Mouse (Mus musculus): ENCODE results near the gene Abl2. TPM values are rescaled to one million over a fixed set of nuclear protein-coding genes. Genes with fewer than 3 reads are reported as not detected.

Gene Abl2
- polyA plus RNA-seq, 1 experiment = 8.7 TPM

GRCm38 (mm10) chr1:156672720-156673475 lies 114.3 kb downstream of the Abl2 start:
- TF ChIP-seq CTCF (IDR thresholded peaks at IDR 0.05; ENCODE audit: control insufficient read depth, insufficient read depth, low read length) = no peak; the same call in 1 of the 2 replicates
- TF ChIP-seq POLR2A (IDR thresholded peaks at IDR 0.05; ENCODE audit: borderline replicate concordance, control insufficient read depth, low read depth, low read length) = no peak
- 5% methylated on average over 14 of the region's 14 CpGs for WGBS
- Histone ChIP-seq H3K4me1 (ENCODE audit: control insufficient read depth, insufficient read depth, low read length) (peaks cover 2% of the 10 kb centered on the region), H3K4me3 (replicated peaks; ENCODE audit: control insufficient read depth, low read depth, low read length) (peak overlapping the region; percentile 85), H3K27ac (ENCODE audit: control insufficient read depth, insufficient read depth, low read depth, low read length, poor library complexity) (peak overlapping the region; percentile 42)

- no peak for TF ChIP-seq CTCF (IDR thresholded peaks at IDR 0.05; ENCODE audit: control insufficient read depth, insufficient read depth, low read length)
- TF ChIP-seq POLR2A (IDR thresholded peaks at IDR 0.05; ENCODE audit: borderline replicate concordance, control insufficient read depth, low read depth, low read length) = no peak
- Histone ChIP-seq H3K4me1 (ENCODE audit: control insufficient read depth, insufficient read depth, low read length) (peaks cover 2% of the 10 kb centered on the region), H3K27ac (ENCODE audit: control insufficient read depth, insufficient read depth, low read depth, low read length, poor library complexity) (peak overlapping the region; percentile 76), H3K4me3 (replicated peaks; ENCODE audit: control insufficient read depth, low read depth, low read length) (peak overlapping the region; percentile 85)
- under 1% methylated on average over 29 of the region's 29 CpGs for WGBS
These were observed 115.0 kb downstream of the Abl2 start for GRCm38 (mm10) chr1:156673476-156674194.

- TF ChIP-seq POLR2A (IDR thresholded peaks at IDR 0.05; ENCODE audit: borderline replicate concordance, control insufficient read depth, low read depth, low read length) (peak; percentile 67; the same call in 1 of the 2 replicates), CTCF (IDR thresholded peaks at IDR 0.05; ENCODE audit: control insufficient read depth, insufficient read depth, low read length) (no peak)
- WGBS = 1% methylated on average over 37 of the region's 37 CpGs
These were observed 115.8 kb downstream of the Abl2 start, which contains the start of gene Tor3a for GRCm38 (mm10) chr1:156674195-156675000. Tor3a (minus strand) TSS chr1:156674356.

GRCm38 (mm10) chr1:156676171-156676570 lies 117.6 kb downstream of the Abl2 start:
- Histone ChIP-seq H3K4me3 (replicated peaks; ENCODE audit: control insufficient read depth, low read depth, low read length) (no peak overlapping the region), H3K27ac (ENCODE audit: control insufficient read depth, insufficient read depth, low read depth, low read length, poor library complexity) (no peak overlapping the region), H3K4me1 (ENCODE audit: control insufficient read depth, insufficient read depth, low read length) (peaks cover 2% of the 10 kb centered on the region)
- 32% methylated on average over 12 of the region's 12 CpGs for WGBS
- TF ChIP-seq POLR2A (IDR thresholded peaks at IDR 0.05; ENCODE audit: borderline replicate concordance, control insufficient read depth, low read depth, low read length) = no peak
- peak; percentile 85 for TF ChIP-seq CTCF (IDR thresholded peaks at IDR 0.05; ENCODE audit: control insufficient read depth, insufficient read depth, low read length)

More at GRCm38 (mm10) chr1:156674195-156675000, 115.8 kb downstream of the Abl2 start, which contains the start of gene Tor3a:
- Histone ChIP-seq H3K27ac (ENCODE audit: control insufficient read depth, insufficient read depth, low read depth, low read length, poor library complexity) (peak within 1 kb of the TSS; percentile 76), H3K4me1 (ENCODE audit: control insufficient read depth, insufficient read depth, low read length) (peaks cover 2% of the 10 kb centered on the region), H3K4me3 (replicated peaks; ENCODE audit: control insufficient read depth, low read depth, low read length) (peak within 1 kb of the TSS; percentile 85)

- Histone ChIP-seq H3K4me3 (replicated peaks; ENCODE audit: control insufficient read depth, low read depth, low read length) (no peak overlapping the region), H3K4me1 (ENCODE audit: control insufficient read depth, insufficient read depth, low read length) (peaks cover 2% of the 10 kb centered on the region), H3K27ac (ENCODE audit: control insufficient read depth, insufficient read depth, low read depth, low read length, poor library complexity) (no peak overlapping the region)
- no peak for TF ChIP-seq CTCF (IDR thresholded peaks at IDR 0.05; ENCODE audit: control insufficient read depth, insufficient read depth, low read length)
- TF ChIP-seq POLR2A (IDR thresholded peaks at IDR 0.05; ENCODE audit: borderline replicate concordance, control insufficient read depth, low read depth, low read length) = no peak
- 64% methylated on average over 5 of the region's 5 CpGs for WGBS
These were observed 118.0 kb downstream of the Abl2 start for GRCm38 (mm10) chr1:156676596-156676995.

- Histone ChIP-seq H3K27ac (ENCODE audit: control insufficient read depth, insufficient read depth, low read depth, low read length, poor library complexity) (no peak overlapping the region), H3K4me3 (replicated peaks; ENCODE audit: control insufficient read depth, low read depth, low read length) (no peak overlapping the region), H3K4me1 (ENCODE audit: control insufficient read depth, insufficient read depth, low read length) (peaks cover 2% of the 10 kb centered on the region)
- TF ChIP-seq CTCF (IDR thresholded peaks at IDR 0.05; ENCODE audit: control insufficient read depth, insufficient read depth, low read length) = no peak
- TF ChIP-seq POLR2A (IDR thresholded peaks at IDR 0.05; ENCODE audit: borderline replicate concordance, control insufficient read depth, low read depth, low read length) = no peak
- WGBS = 84% methylated on average over 3 of the region's 3 CpGs
These were observed 118.6 kb downstream of the Abl2 start for GRCm38 (mm10) chr1:156677230-156677629.

GRCm38 (mm10) chr1:156679599-156679998 lies 121.0 kb downstream of the Abl2 start:
- Histone ChIP-seq H3K4me1 (ENCODE audit: control insufficient read depth, insufficient read depth, low read length) (no peaks in the 10 kb centered on the region; the same call in 1 of the 2 replicates), H3K27ac (ENCODE audit: control insufficient read depth, insufficient read depth, low read depth, low read length, poor library complexity) (no peak overlapping the region), H3K4me3 (replicated peaks; ENCODE audit: control insufficient read depth, low read depth, low read length) (no peak overlapping the region)
- WGBS = 91% methylated on average over 9 of the region's 9 CpGs
- TF ChIP-seq POLR2A (IDR thresholded peaks at IDR 0.05; ENCODE audit: borderline replicate concordance, control insufficient read depth, low read depth, low read length) = no peak
- no peak for TF ChIP-seq CTCF (IDR thresholded peaks at IDR 0.05; ENCODE audit: control insufficient read depth, insufficient read depth, low read length)

All from bone marrow, adult 2 months (tissue).